Mouse (Mus musculus) kidney, adult 11 months (tissue): ENCODE measurements around the gene Znrd1.
A peak's percentile ranks its signal among the peaks of the same experiment; 100 is the strongest.

Source experiments
- DNase-seq: peaks from one replicate; pipeline ENCODE4 v3.0.0; 2022

Gene Znrd1

GRCm38 (mm10) chr17:36922715-36923114 is 35.6 kb downstream of the Znrd1 start:
- DNase-seq = no peak

- peak; percentile 9 for DNase-seq
These were observed 38.1 kb downstream of the Znrd1 start for GRCm38 (mm10) chr17:36920239-36920638.

GRCm38 (mm10) chr17:36915076-36915475 is 43.3 kb downstream of the Znrd1 start:
- peak; percentile 28 for DNase-seq

DNA sequence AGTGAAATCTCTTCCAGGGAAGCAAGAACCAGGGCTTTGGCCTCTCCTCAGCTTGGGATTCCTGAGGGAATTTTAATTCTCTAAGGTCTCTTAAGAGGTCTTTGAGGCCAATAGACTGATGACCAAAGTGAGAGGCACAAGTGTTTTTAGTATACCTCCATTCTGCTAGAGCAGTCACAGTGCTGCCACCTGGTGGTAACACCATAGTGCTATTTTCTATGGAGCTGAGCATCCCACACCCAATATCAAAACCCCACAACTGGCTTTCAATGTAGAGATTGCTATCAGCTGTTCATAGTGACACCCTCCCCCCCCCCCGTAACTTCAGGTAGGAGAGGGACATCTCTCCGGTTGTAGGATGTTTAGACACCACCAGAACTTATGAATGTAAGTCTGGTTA is 44.3 kb downstream of the Znrd1 start:
- DNase-seq = peak; percentile 45

DNA sequence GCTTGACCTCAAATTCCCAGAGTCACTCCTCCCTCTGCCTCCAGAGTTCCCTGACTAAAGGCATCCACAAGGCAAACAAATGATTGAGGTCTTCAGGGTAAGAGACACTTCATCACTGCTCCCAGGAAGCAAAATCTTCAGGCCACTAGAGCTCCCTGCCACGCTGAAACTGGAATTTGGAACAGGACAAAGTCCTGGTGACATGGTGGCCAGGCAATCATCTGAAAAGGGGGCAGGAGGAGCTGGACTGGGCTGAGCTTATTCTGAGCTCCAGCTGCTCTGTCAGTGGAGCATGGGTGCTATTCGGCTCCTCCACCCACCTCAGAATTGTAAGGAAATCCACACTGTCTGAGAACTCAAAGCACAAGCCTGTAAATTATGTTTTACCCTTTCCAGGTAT is 46.3 kb downstream of the Znrd1 start:
- DNase-seq = no peak

GRCm38 (mm10) chr17:36909802-36910201 is 48.6 kb downstream of the Znrd1 start:
- DNase-seq = no peak

GRCm38 (mm10) chr17:36908235-36908634 is 50.1 kb downstream of the Znrd1 start:
- no peak for DNase-seq
